Mouse (Mus musculus) left cerebral cortex, adult 11 months (tissue): ENCODE results near the gene L3hypdh.
"Not testable (repeated sequence)": the region's sequence is repeated elsewhere in the genome, so short reads cannot be mapped to it uniquely, and the experiment has no call there.

Source experiments
- DNase-seq: peaks from one replicate; pipeline ENCODE4 v3.0.0; 2022; ENCODE audit warnings: low spot score

L3hypdh gene

DNA sequence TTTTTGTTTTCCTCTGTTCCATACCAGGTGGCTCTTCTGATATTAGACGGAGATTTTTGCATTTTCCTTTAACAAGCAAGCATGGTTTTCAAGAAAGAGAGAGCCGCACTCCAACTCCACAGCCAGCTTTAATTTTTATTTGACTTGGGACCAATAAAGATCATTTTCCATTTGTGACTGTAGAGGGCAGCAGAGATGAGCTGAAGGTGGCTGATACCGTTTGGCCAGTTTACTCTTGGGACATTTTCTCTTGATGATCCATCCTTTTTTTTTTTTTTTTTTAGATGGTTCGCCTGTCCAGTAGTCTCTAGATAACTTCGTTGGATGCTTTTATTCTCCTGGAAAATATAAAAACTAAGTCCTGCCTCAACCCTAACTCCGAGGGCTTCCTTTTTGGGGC, 31.9 kb downstream of the L3hypdh start:
- DNase-seq, result no peak

DNA sequence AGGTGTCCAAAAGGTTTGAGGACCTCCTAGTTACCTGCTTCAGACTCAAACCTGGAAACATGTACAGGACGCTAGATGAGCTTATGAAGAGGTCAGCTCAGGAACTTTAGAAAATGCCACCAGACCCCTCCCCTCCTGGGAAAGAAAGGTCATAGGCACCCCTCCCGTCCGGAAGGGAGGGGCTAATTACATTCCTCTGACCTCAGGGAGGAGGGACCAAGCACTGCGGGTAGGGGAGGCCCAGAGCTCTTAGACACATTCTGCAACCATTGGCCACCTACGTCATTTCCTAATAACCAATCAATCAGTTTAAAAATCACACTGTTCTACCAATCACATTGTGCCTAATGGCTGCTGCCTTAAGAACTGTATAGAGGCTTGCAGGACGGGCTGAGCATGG, 32.7 kb downstream of the L3hypdh start:
- no peak for DNase-seq

DNA sequence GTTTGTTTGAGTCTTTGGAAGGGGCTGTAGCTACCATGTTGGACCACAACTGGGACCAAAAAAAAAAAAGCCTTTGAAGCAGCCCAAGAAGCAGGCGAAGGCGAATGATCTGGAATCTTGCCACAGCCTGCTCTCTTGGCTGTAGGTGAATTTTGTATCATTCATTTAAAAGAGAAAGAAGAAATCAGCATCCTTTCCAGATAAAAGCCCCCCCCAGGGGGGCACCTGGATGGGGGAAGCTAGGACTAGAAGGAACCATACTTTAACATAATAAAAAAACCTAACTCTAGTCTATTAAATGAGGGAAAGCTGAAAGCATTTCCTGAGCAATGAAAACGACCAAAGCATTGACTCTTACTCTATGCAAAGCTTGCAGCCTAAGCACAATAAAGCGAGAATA, 34.4 kb downstream of the L3hypdh start:
- DNase-seq, result no peak

DNA sequence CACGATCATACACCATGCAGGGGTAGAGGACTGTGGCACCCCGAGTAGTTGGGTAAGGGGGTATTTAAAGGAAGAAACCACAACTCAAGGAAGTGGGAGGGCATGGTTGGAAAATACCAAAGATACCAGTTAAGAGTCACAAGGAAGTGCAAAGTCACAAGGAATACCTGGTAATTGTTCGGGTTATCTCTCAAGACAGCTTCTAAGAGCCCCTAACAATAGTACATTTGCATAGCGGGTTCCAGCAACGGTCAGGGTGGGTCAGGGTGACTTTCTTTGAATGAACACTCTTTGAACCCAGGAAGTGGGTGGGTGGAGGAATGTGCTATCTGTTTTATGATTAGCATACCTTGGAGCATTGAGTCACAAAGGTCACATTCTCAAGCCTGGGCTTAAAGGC, 35.1 kb downstream of the L3hypdh start:
- DNase-seq, result not testable (repeated sequence)

- no peak for DNase-seq
Measured at GRCm38 (mm10) chr12:72047513-72047912, 37.7 kb downstream of the L3hypdh start.

GRCm38 (mm10) chr12:72041238-72041637, 44.0 kb downstream of the L3hypdh start:
- DNase-seq, result no peak

GRCm38 (mm10) chr12:72039501-72039900, 45.7 kb downstream of the L3hypdh start:
- no peak for DNase-seq

DNA sequence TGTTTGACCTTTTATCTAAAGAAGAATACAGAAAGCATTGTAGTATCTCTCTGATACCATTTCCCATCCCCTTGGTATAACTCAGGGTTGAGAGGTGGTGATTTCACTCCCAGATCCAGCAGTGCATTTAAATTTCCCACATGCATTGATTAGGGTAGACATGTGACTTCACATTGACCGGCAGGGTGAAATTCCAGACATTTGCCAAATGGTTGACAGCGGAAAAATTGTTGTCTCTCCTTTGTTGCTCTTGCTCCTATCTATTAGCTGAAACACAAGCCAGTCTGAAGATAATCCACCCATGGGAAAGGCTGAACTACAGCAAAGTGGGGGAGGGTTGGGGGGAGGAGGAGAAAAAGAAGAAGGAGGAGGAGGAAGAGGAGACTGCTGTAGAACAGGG, 46.4 kb downstream of the L3hypdh start:
- no peak for DNase-seq

GRCm38 (mm10) chr12:72037049-72037448, 48.2 kb downstream of the L3hypdh start:
- DNase-seq, result no peak

DNA sequence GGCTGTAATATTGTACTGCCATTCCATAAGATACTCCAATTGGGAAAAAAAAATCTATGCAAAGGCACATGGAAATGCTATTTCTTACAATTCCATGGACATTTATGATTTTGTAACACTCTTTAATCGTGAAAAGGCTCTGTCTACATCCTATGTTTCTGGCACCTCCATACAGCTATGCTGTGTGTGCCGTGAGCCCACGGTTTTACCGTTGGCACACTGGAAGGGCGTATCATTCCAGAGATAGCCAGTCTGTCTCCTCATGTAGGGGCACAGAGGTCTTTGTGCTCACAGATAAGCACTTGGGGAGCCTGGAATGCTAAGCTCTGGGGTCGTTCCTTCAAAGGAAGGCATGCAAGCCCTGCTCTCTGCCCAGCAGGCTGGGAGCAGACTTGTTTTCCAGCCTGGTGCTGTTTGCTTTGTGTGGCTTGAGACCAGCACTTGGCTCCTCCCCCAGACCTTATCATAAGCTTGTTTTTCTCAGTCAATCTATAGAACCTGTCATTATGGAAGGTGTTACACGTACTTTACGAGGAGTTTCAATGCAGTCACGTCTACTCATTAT, 49.1 kb downstream of the L3hypdh start:
- no peak for DNase-seq

DNA sequence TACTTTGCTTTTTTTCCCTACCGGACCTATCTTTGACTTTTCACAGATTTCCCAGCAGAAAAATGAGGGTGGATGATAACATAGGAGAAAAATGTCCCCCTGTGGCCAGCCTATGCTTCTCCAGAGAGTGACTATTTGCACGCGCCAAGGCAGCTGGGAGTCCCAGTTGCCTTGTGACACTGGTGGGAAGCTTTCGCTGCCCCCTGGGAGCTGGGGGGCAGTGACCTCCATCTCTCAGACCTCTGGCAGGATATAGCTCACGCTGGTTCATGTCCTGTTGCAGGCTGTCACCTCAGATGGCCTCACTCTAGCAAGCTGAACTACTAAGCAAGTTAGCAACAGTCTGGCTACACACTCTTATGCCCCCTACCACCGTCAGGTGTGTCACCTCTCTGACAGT, 53.4 kb downstream of the L3hypdh start:
- no peak for DNase-seq

DNA sequence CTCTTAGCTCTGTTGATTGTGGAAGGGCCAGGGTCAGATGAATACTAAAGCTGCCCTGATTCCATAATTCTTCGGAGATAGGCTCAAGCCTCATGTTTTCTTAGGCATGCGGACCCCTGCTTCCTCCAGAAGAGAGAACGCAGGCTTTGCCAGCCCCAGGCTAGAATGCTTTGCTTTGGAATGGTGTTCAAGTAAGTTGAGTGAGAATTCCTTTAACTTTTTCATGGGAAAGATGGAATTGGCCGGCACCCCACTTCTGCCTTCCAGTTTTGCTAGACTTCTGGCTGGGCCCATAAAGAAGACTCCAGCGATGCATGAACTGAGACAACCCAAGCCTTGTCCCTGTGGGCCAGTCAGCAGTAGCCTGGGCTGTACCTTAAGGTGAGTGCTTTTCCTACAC, 54.1 kb downstream of the L3hypdh start:
- DNase-seq, result no peak

GRCm38 (mm10) chr12:72025275-72025795, 59.9 kb downstream of the L3hypdh start:
- DNase-seq, result no peak

DNA sequence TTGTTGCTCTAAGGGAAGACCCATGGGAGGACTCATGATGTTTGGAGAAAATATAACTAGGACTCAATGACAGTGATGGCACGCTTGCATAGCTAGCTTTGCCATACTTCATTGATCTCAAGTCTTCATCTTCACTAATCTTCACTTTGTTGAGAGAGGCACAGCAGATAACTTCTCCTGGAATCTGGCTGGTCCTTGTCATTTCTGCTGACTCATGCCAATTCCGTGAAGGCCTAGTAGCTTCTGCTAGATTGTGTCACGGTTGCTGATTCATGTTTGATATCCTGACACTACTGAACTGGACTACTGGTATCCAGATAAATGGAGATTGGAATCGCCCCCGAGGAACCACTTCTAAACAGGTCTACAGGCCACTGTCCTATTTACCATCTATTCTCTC, 61.7 kb downstream of the L3hypdh start:
- no peak for DNase-seq
